Mouse (Mus musculus): Measurements from ENCODE around the gene 4930415O20Rik. TPM values are rescaled to one million over a fixed set of nuclear protein-coding genes. Genes with fewer than 3 reads are reported as not detected.

The 4930415O20Rik gene
- not detected in 2 replicates for polyA plus RNA-seq (2016; fragmentation: Nextera tagmentation; extraction: Ambion mirVana)

- WGBS, result 86% methylated on average over 10 of the region's 10 CpGs
- Histone ChIP-seq H3K9ac (no peak within 1 kb of the TSS), H3K36me3 (no peaks in the 10 kb centered on the region), H3K4me1 (peaks cover 14% of the 10 kb centered on the region), H3K4me3 (no peak within 1 kb of the TSS), H3K27me3 (replicated peaks) (no peaks in the 10 kb centered on the region), H3K4me2 (replicated peaks) (no peak within 1 kb of the TSS), H3K27ac (no peak within 1 kb of the TSS), H3K9me3 (no peaks in the 10 kb centered on the region)
- ATAC-seq (ENCODE audit: low FRiP score, low read depth), result no peak
Observed at GRCm38 (mm10) chr15:98570873-98571538, at the start of gene 4930415O20Rik, which contains the start of gene Ccnt1. Gene 4930415O20Rik (plus strand): TSS chr15:98571004. Gene Ccnt1 (minus strand): TSS chr15:98570923.

- no peaks in the 10 kb centered on the region for H3K4me1 ChIP-seq
- no peak overlapping the region for H3K4me2 ChIP-seq (replicated peaks)
- 94% methylated on average over 3 of the region's 3 CpGs for WGBS
- H3K36me3 ChIP-seq, result peaks cover 81% of the 10 kb centered on the region
- no peak overlapping the region for H3K9ac ChIP-seq
- no peak for ATAC-seq (ENCODE audit: low FRiP score, low read depth)
- H3K27ac ChIP-seq, result no peak overlapping the region
- H3K27me3 ChIP-seq (replicated peaks), result no peaks in the 10 kb centered on the region
- H3K9me3 ChIP-seq, result no peaks in the 10 kb centered on the region
- H3K4me3 ChIP-seq, result no peak overlapping the region
Observed at GRCm38 (mm10) chr15:98521245-98521644, 49.6 kb upstream of the 4930415O20Rik start.

GRCm38 (mm10) chr15:98526057-98526456, 44.7 kb upstream of the 4930415O20Rik start:
- WGBS, result 61% methylated on average over 5 of the region's 5 CpGs
- Histone ChIP-seq H3K9ac (no peak overlapping the region), H3K4me3 (no peak overlapping the region), H3K9me3 (no peaks in the 10 kb centered on the region), H3K4me2 (replicated peaks) (no peak overlapping the region), H3K27me3 (replicated peaks) (no peaks in the 10 kb centered on the region), H3K4me1 (0 out of 2 replicates have a peak, but pooled peaks cover 9% of the 10 kb centered on the region), H3K27ac (no peak overlapping the region), H3K36me3 (peaks cover 87% of the 10 kb centered on the region)
- no peak for ATAC-seq (ENCODE audit: low FRiP score, low read depth)

GRCm38 (mm10) chr15:98527056-98527771, 43.6 kb upstream of the 4930415O20Rik start:
- Histone ChIP-seq H3K27me3 (replicated peaks) (no peaks in the 10 kb centered on the region), H3K4me3 (no peak overlapping the region), H3K27ac (no peak overlapping the region), H3K9me3 (no peaks in the 10 kb centered on the region), H3K9ac (no peak overlapping the region), H3K4me2 (replicated peaks) (no peak overlapping the region), H3K4me1 (peaks cover 13% of the 10 kb centered on the region), H3K36me3 (peaks cover 82% of the 10 kb centered on the region)
- WGBS, result 94% methylated on average over 5 of the region's 5 CpGs
- ATAC-seq (ENCODE audit: low FRiP score, low read depth), result no peak

GRCm38 (mm10) chr15:98528066-98528563, 42.7 kb upstream of the 4930415O20Rik start:
- no peak overlapping the region for H3K27ac ChIP-seq
- peaks cover 73% of the 10 kb centered on the region for H3K36me3 ChIP-seq
- ATAC-seq (ENCODE audit: low FRiP score, low read depth), result no peak
- H3K9me3 ChIP-seq, result no peaks in the 10 kb centered on the region
- H3K4me1 ChIP-seq, result peaks cover 20% of the 10 kb centered on the region
- no peak overlapping the region for H3K9ac ChIP-seq
- no peak overlapping the region for H3K4me2 ChIP-seq (replicated peaks)
- no peaks in the 10 kb centered on the region for H3K27me3 ChIP-seq (replicated peaks)
- WGBS, result 90% methylated on average over 5 of the region's 5 CpGs
- H3K4me3 ChIP-seq, result no peak overlapping the region

- no peak for ATAC-seq (ENCODE audit: low FRiP score, low read depth)
- Histone ChIP-seq H3K9ac (peak overlapping the region; percentile 94), H3K36me3 (peaks cover 38% of the 10 kb centered on the region), H3K27me3 (replicated peaks) (no peaks in the 10 kb centered on the region), H3K4me2 (replicated peaks) (peak overlapping the region; percentile 90), H3K9me3 (no peaks in the 10 kb centered on the region), H3K4me3 (peak overlapping the region; percentile 77), H3K4me1 (peaks cover 17% of the 10 kb centered on the region), H3K27ac (no peak overlapping the region)
- WGBS, result 49% methylated on average over 5 of the region's 5 CpGs
Observed at GRCm38 (mm10) chr15:98532281-98532680, 38.5 kb upstream of the 4930415O20Rik start.

- Histone ChIP-seq H3K27ac (no peak overlapping the region), H3K9ac (peak overlapping the region; percentile 94), H3K36me3 (peaks cover 30% of the 10 kb centered on the region), H3K4me3 (peak overlapping the region; percentile 77), H3K27me3 (replicated peaks) (no peaks in the 10 kb centered on the region), H3K4me2 (replicated peaks) (peak overlapping the region; percentile 90), H3K9me3 (no peaks in the 10 kb centered on the region), H3K4me1 (peaks cover 11% of the 10 kb centered on the region)
- ATAC-seq (ENCODE audit: low FRiP score, low read depth), result no peak
- WGBS, result under 1% methylated on average over 18 of the region's 18 CpGs
Observed at GRCm38 (mm10) chr15:98533035-98533531, 37.7 kb upstream of the 4930415O20Rik start.

GRCm38 (mm10) chr15:98533881-98534627, 36.8 kb upstream of the 4930415O20Rik start, which contains the start of gene Kansl2:
Gene Kansl2 (minus strand): TSS chr15:98534264.
- peaks cover 23% of the 10 kb centered on the region for H3K36me3 ChIP-seq
- H3K27ac ChIP-seq, result peak within 1 kb of the TSS; percentile 98
- no peaks in the 10 kb centered on the region for H3K9me3 ChIP-seq
- H3K4me3 ChIP-seq, result peak within 1 kb of the TSS; percentile 77
- peak within 1 kb of the TSS; percentile 90 for H3K4me2 ChIP-seq (replicated peaks)
- WGBS, result under 1% methylated on average over 69 of the region's 70 CpGs
- no peaks in the 10 kb centered on the region for H3K27me3 ChIP-seq (replicated peaks)
- H3K4me1 ChIP-seq, result peaks cover 11% of the 10 kb centered on the region
- H3K9ac ChIP-seq, result peak within 1 kb of the TSS; percentile 94
- ATAC-seq (ENCODE audit: low FRiP score, low read depth), result peak; percentile 100

- Histone ChIP-seq H3K4me1 (peaks cover 11% of the 10 kb centered on the region), H3K27me3 (replicated peaks) (no peaks in the 10 kb centered on the region), H3K4me2 (replicated peaks) (no peak overlapping the region), H3K4me3 (no peak overlapping the region), H3K36me3 (peaks cover 14% of the 10 kb centered on the region), H3K9ac (no peak overlapping the region), H3K9me3 (no peaks in the 10 kb centered on the region), H3K27ac (no peak overlapping the region)
- WGBS, result 87% methylated on average over 4 of the region's 4 CpGs
- ATAC-seq (ENCODE audit: low FRiP score, low read depth), result no peak
Observed at GRCm38 (mm10) chr15:98535921-98536320, 34.9 kb upstream of the 4930415O20Rik start.

GRCm38 (mm10) chr15:98536828-98537510, 33.8 kb upstream of the 4930415O20Rik start:
- WGBS, result 89% methylated on average over 8 of the region's 8 CpGs
- ATAC-seq (ENCODE audit: low FRiP score, low read depth), result no peak
- Histone ChIP-seq H3K4me1 (peaks cover 9% of the 10 kb centered on the region), H3K4me3 (no peak overlapping the region), H3K9me3 (no peaks in the 10 kb centered on the region), H3K36me3 (peaks cover 15% of the 10 kb centered on the region), H3K4me2 (replicated peaks) (no peak overlapping the region), H3K27me3 (replicated peaks) (no peaks in the 10 kb centered on the region), H3K27ac (no peak overlapping the region), H3K9ac (no peak overlapping the region)

- 80% methylated on average over 4 of the region's 4 CpGs for WGBS
- H3K36me3 ChIP-seq, result peaks cover 23% of the 10 kb centered on the region
Observed at GRCm38 (mm10) chr15:98537923-98538322, 32.9 kb upstream of the 4930415O20Rik start.

More at GRCm38 (mm10) chr15:98537923-98538322, 32.9 kb upstream of the 4930415O20Rik start:
- H3K4me1 ChIP-seq, result peaks cover under 1% of the 10 kb centered on the region; the same call in 1 of the 2 replicates
- H3K27me3 ChIP-seq (replicated peaks), result no peaks in the 10 kb centered on the region
- H3K27ac ChIP-seq, result no peak overlapping the region
- H3K4me2 ChIP-seq (replicated peaks), result no peak overlapping the region
- no peak overlapping the region for H3K9ac ChIP-seq
- no peak for ATAC-seq (ENCODE audit: low FRiP score, low read depth)
- H3K4me3 ChIP-seq, result no peak overlapping the region
- no peaks in the 10 kb centered on the region for H3K9me3 ChIP-seq
